Mouse (Mus musculus) MEL (cell line): Measurements from ENCODE around the gene Vps9d1. TPM values are rescaled to one million over a fixed set of nuclear protein-coding genes. Genes with fewer than 3 reads are reported as not detected.

ENCODE experiments used
- DNase-seq: peaks from one replicate; pipeline ENCODE4 v3.0.0; 2011; ENCODE audit warnings: low read depth, low spot score
- H3K27ac ChIP-seq: 2 replicates; pipeline ENCODE4 v1.5.1; 2012; ENCODE audit warnings: low read depth, mild to moderate bottlenecking, control low read depth, low read length, moderate library complexity; ENCODE audit not compliant: control insufficient read depth
- H3K27me3 ChIP-seq, 2 experiments: fragments of 150-350 bp in 1 of 2; sonication (generic) in 1 of 2; 2 replicates each; pipeline ENCODE4 v1.6.1; 2012; ENCODE audit warnings: low read length in 2 of 2, mild to moderate bottlenecking in 2 of 2, improper control_type of control experiment in 1 of 2, moderate library complexity in 1 of 2; ENCODE audit not compliant: insufficient read depth in 2 of 2, control insufficient read depth in 1 of 2
- H3K36me3 ChIP-seq, 2 experiments: 2 replicates each; pipeline ENCODE4 v1.6.1; 2012 to 2014; ENCODE audit warnings: low read length in 2 of 2, improper control_type of control experiment in 1 of 2, inconsistent platforms in 1 of 2, mild to moderate bottlenecking in 1 of 2; ENCODE audit not compliant: insufficient read depth in 2 of 2, control insufficient read depth in 1 of 2
- H3K4me1 ChIP-seq, 2 experiments: fragments of 150-350 bp in 1 of 2; sonication (generic) in 1 of 2; 2 replicates each; pipeline ENCODE4 v1.6.1; 2012; ENCODE audit warnings: low read length in 2 of 2, improper control_type of control experiment in 1 of 2, mild to moderate bottlenecking in 1 of 2; ENCODE audit not compliant: insufficient read depth in 2 of 2, control insufficient read depth in 1 of 2
- H3K4me3 ChIP-seq, 2 experiments: fragments of 150-350 bp in 1 of 2; sonication (generic) in 1 of 2; 2 replicates each; pipeline ENCODE4 v1.5.1; 2012; ENCODE audit warnings: low read depth in 2 of 2, low read length in 2 of 2, mild to moderate bottlenecking in 2 of 2, moderate library complexity in 2 of 2, control low read depth in 1 of 2, improper control_type of control experiment in 1 of 2; ENCODE audit not compliant: control insufficient read depth in 1 of 2, insufficient read depth in 1 of 2
- H3K79me2 ChIP-seq: 2 replicates; pipeline ENCODE4 v1.6.1; 2012; ENCODE audit warnings: mild to moderate bottlenecking, low read length, moderate library complexity; ENCODE audit not compliant: control insufficient read depth, poor library complexity, insufficient read depth
- H3K9ac ChIP-seq: 2 replicates; pipeline ENCODE4 v1.6.1; 2012; ENCODE audit warnings: low read depth, mild to moderate bottlenecking, control low read depth, low read length, moderate library complexity; ENCODE audit not compliant: control insufficient read depth, poor library complexity, severe bottlenecking
- H3K9me3 ChIP-seq: fragments of 150-350 bp; sonication (generic); replicated peaks from 2 replicates; pipeline ENCODE4 v1.6.1; 2012; ENCODE audit warnings: mild to moderate bottlenecking, low read length, improper control_type of control experiment, moderate library complexity; ENCODE audit not compliant: insufficient read depth
- BHLHE40 ChIP-seq: IDR thresholded peaks from 2 replicates; pipeline ENCODE4 v1.6.1; 2012; ENCODE audit warnings: low read depth, mild to moderate bottlenecking, inconsistent platforms, low read length, improper control_type of control experiment, borderline replicate concordance
- CHD1 ChIP-seq: IDR thresholded peaks from 2 replicates; pipeline ENCODE4 v1.6.1; 2012; ENCODE audit warnings: low read depth, mild to moderate bottlenecking, inconsistent platforms, low read length, improper control_type of control experiment
- CHD2 ChIP-seq: IDR thresholded peaks from 2 replicates; pipeline ENCODE4 v1.6.1; 2011; ENCODE audit warnings: low read length, improper control_type of control experiment
- CTCF ChIP-seq, 3 experiments: IDR thresholded peaks in 2 of 3; conservative IDR thresholded peaks in 1 of 3; 2 replicates each; pipeline ENCODE4 v1.5.1; 2011 to 2012; ENCODE audit warnings: low read length in 3 of 3, low read depth in 2 of 3, mild to moderate bottlenecking in 2 of 3, improper control_type of control experiment in 1 of 3, inconsistent platforms in 1 of 3, mixed read lengths in 1 of 3, moderate library complexity in 1 of 3; ENCODE audit not compliant: control insufficient read depth in 1 of 3, insufficient read depth in 1 of 3, poor library complexity in 1 of 3, severe bottlenecking in 1 of 3
- E2F4 ChIP-seq: IDR thresholded peaks from 2 replicates; pipeline ENCODE4 v1.6.1; 2011; ENCODE audit warnings: low read depth, low read length, improper control_type of control experiment, borderline replicate concordance
- EP300 ChIP-seq, 2 experiments: IDR thresholded peaks; 2 replicates each; pipeline ENCODE4 v1.6.1; 2011; ENCODE audit warnings: improper control_type of control experiment in 2 of 2, low read length in 2 of 2, low read depth in 1 of 2, mild to moderate bottlenecking in 1 of 2
- GATA1 ChIP-seq: IDR thresholded peaks from 2 replicates; pipeline ENCODE4 v1.6.1; 2011; ENCODE audit warnings: low read depth, low read length, improper control_type of control experiment
- JUND ChIP-seq: IDR thresholded peaks from 2 replicates; pipeline ENCODE4 v1.6.1; 2011; ENCODE audit warnings: low read depth, mild to moderate bottlenecking, improper control_type of control experiment, low read length
- KAT2A ChIP-seq: conservative IDR thresholded peaks from 2 replicates; pipeline ENCODE4 v1.6.1; 2012; ENCODE audit warnings: low read depth, low read length, improper control_type of control experiment, inconsistent platforms
- MYC ChIP-seq: IDR thresholded peaks from 2 replicates; pipeline ENCODE4 v1.6.1; 2011; ENCODE audit warnings: low read depth, mild to moderate bottlenecking, low read length, improper control_type of control experiment, moderate library complexity
- NELFE ChIP-seq: IDR thresholded peaks from 2 replicates; pipeline ENCODE4 v1.6.1; 2011; ENCODE audit warnings: low read depth, low read length, improper control_type of control experiment
- NRF1 ChIP-seq: IDR thresholded peaks from 2 replicates; pipeline ENCODE4 v1.6.1; 2014; ENCODE audit warnings: low read depth, mild to moderate bottlenecking, inconsistent platforms, low read length, improper control_type of control experiment, moderate library complexity; ENCODE audit not compliant: poor library complexity, insufficient read depth, severe bottlenecking
- POLR2AphosphoS5 ChIP-seq: IDR thresholded peaks from 2 replicates; pipeline ENCODE4 v1.6.1; 2012; ENCODE audit warnings: low read depth, borderline replicate concordance, mild to moderate bottlenecking, inconsistent platforms, low read length, moderate library complexity, mixed read lengths
- RAD21 ChIP-seq: IDR thresholded peaks from 2 replicates; pipeline ENCODE4 v1.6.1; 2011; ENCODE audit warnings: mild to moderate bottlenecking, low read depth, low read length, improper control_type of control experiment
- RCOR1 ChIP-seq: IDR thresholded peaks from 2 replicates; pipeline ENCODE4 v1.6.1; 2012; ENCODE audit warnings: low read depth, mild to moderate bottlenecking, inconsistent platforms, low read length, improper control_type of control experiment
- SMC3 ChIP-seq: IDR thresholded peaks from 2 replicates; pipeline ENCODE4 v1.6.1; 2011; ENCODE audit warnings: low read depth, low read length, improper control_type of control experiment
- TAL1 ChIP-seq: IDR thresholded peaks from 2 replicates; pipeline ENCODE4 v1.6.1; 2012; ENCODE audit warnings: mild to moderate bottlenecking, inconsistent platforms, low read length, moderate library complexity, mixed read lengths
- TBP ChIP-seq: IDR thresholded peaks from 2 replicates; pipeline ENCODE4 v1.8.0; 2011; ENCODE audit warnings: low read depth, low read length, improper control_type of control experiment
- USF2 ChIP-seq, 2 experiments: IDR thresholded peaks; 2 replicates each; pipeline ENCODE4 v1.6.1; 2011 to 2012; ENCODE audit warnings: improper control_type of control experiment in 2 of 2, low read length in 2 of 2, borderline replicate concordance in 1 of 2, inconsistent platforms in 1 of 2, low read depth in 1 of 2, mild to moderate bottlenecking in 1 of 2; ENCODE audit not compliant: insufficient read depth in 1 of 2
- ZKSCAN1 ChIP-seq: IDR thresholded peaks from 2 replicates; pipeline ENCODE4 v1.6.1; 2012; ENCODE audit warnings: low read depth, mild to moderate bottlenecking, inconsistent platforms, low read length, improper control_type of control experiment, moderate library complexity
- polyA plus RNA-seq, 2 experiments: library from polyadenylated mRNA; stranded (reverse) in 1 of 2; unstranded in 1 of 2; fragments of >175 nt in 1 of 2; fragments of >200 nt in 1 of 2; gene quantifications; 2 replicates each; pipeline versions ENCODE4 v1.2.1 to v1.2.4; 2012; ENCODE audit warnings: low replicate concordance in 2 of 2, low read depth in 1 of 2; ENCODE audit not compliant: insufficient read length in 2 of 2, insufficient read depth in 1 of 2, missing spikeins in 1 of 2
- total RNA-seq: library from RNA; depleted of rRNA; stranded (reverse); fragments of 300-350 nt; gene quantifications from 2 replicates; pipeline ENCODE4 v1.2.3, GENCODE M21; 2012

The Vps9d1 gene
- total and polyA plus RNA-seq, 3 experiments = 4.4 to 12.2 TPM; not detected in 1

- TF ChIP-seq JUND (no peak), NRF1 (no peak), GATA1 (no peak), E2F4 (no peak)
- Histone ChIP-seq H3K4me3 (no peak overlapping the region), H3K4me1 (no peaks in the 10 kb centered on the region), H3K9ac (no peak overlapping the region), H3K27ac (no peak overlapping the region), H3K9me3 (no peaks in the 10 kb centered on the region), H3K27me3 (no peaks in the 10 kb centered on the region), H3K36me3 (no peaks in the 10 kb centered on the region), H3K79me2 (no peaks in the 10 kb centered on the region)
- DNase-seq = no peak
Observed at GRCm38 (mm10) chr8:123287362-123287761, 33.2 kb upstream of the Vps9d1 start.

- TF ChIP-seq EP300 (IDR thresholded peaks at IDR 0.05; ENCODE audit: low read depth in 1 of 2, low read length in 2 of 2) = no peak
- TF ChIP-seq CTCF (IDR thresholded peaks at IDR 0.05 in 2 of 3, conservative IDR thresholded peaks at IDR 0.05 in 1 of 3; ENCODE audit: control insufficient read depth in 1 of 3, insufficient read depth in 1 of 3, low read depth in 2 of 3, low read length in 3 of 3, poor library complexity in 1 of 3, severe bottlenecking in 1 of 3) = no peak
- no peak for TF ChIP-seq CHD1
- TF ChIP-seq SMC3 = no peak
- TF ChIP-seq ZKSCAN1 = no peak
- TF ChIP-seq USF2 (IDR thresholded peaks at IDR 0.05; ENCODE audit: borderline replicate concordance in 1 of 2, insufficient read depth in 1 of 2, low read depth in 1 of 2, low read length in 2 of 2) = no peak
- no peak for TF ChIP-seq MYC
- TF ChIP-seq BHLHE40 = no peak
- TF ChIP-seq TAL1 = no peak
- no peak for TF ChIP-seq RAD21
- no peak for TF ChIP-seq CHD2
- TF ChIP-seq TBP = no peak
- TF ChIP-seq NELFE = no peak
- no peak for TF ChIP-seq RCOR1
- TF ChIP-seq KAT2A = no peak
- no peak for TF ChIP-seq POLR2AphosphoS5
- no peak for TF ChIP-seq GATA1
- Histone ChIP-seq H3K9me3 (no peaks in the 10 kb centered on the region), H3K4me3 (no peak overlapping the region), H3K36me3 (0 out of 4 replicates have a peak, but pooled peaks cover 0 to 2% of the 10 kb centered on the region in 2 experiments), H3K27ac (no peak overlapping the region), H3K9ac (no peak overlapping the region), H3K27me3 (no peaks in the 10 kb centered on the region), H3K79me2 (no peaks in the 10 kb centered on the region), H3K4me1 (no peaks in the 10 kb centered on the region)
- DNase-seq = no peak
Observed at GRCm38 (mm10) chr8:123284493-123284892, 30.3 kb upstream of the Vps9d1 start.
